Mouse (Mus musculus) intestine, embryonic 16.5 days (tissue): ENCODE data around the gene Ndp. TPM values are rescaled to one million over a fixed set of nuclear protein-coding genes. Genes with fewer than 3 reads are reported as not detected.

Experiments
- ATAC-seq: fragments of 200-750 bp; cut with Nextera tagmentation; 2 replicates; pipeline ENCODE4 v1.8.0; 2017; ENCODE audit warnings: moderate TSS enrichment, moderate library complexity
- H3K27ac ChIP-seq: fragments of 300-500 bp; sonication (generic); 2 replicates; pipeline ENCODE4 v1.5.1; 2014; ENCODE audit warnings: mild to moderate bottlenecking, low read length
- H3K27me3 ChIP-seq: fragments of 300-500 bp; sonication (generic); replicated peaks from 2 replicates; pipeline ENCODE4 v1.6.1; 2014; ENCODE audit warnings: low read length, control low read depth, mixed read lengths; ENCODE audit not compliant: control insufficient read depth, insufficient read depth
- H3K36me3 ChIP-seq: fragments of 300-500 bp; sonication (generic); 2 replicates; pipeline ENCODE4 v1.6.1; 2014; ENCODE audit warnings: low read length, control low read depth; ENCODE audit not compliant: control insufficient read depth, insufficient read depth
- H3K4me1 ChIP-seq: fragments of 300-500 bp; sonication (generic); 2 replicates; pipeline ENCODE4 v1.6.1; 2014; ENCODE audit warnings: low read length, control low read depth, mixed read lengths; ENCODE audit not compliant: control insufficient read depth, insufficient read depth
- H3K4me2 ChIP-seq: fragments of 300-500 bp; sonication (generic); 2 replicates; pipeline ENCODE4 v1.6.1; 2014; ENCODE audit warnings: low read depth, low read length, control low read depth
- H3K4me3 ChIP-seq: fragments of 300-500 bp; sonication (generic); 2 replicates; pipeline ENCODE4 v1.5.1; 2014; ENCODE audit warnings: mild to moderate bottlenecking, low read length
- H3K9ac ChIP-seq: fragments of 300-500 bp; sonication (generic); 2 replicates; pipeline ENCODE4 v1.6.1; 2014; ENCODE audit warnings: low read depth, low read length
- H3K9me3 ChIP-seq: fragments of 300-500 bp; sonication (generic); 2 replicates; pipeline ENCODE4 v1.6.1; 2016; ENCODE audit warnings: low read length, control low read depth; ENCODE audit not compliant: control insufficient read depth
- WGBS: fragments of 180-500 bp; shearing (Covaris S2); extraction: QIAGEN DNeasy Blood & Tissue Kit; methylation state at CpG from one replicate; pipeline ENCODE4 v1.1.7; 2014; 5-methylcytosine and 5-hydroxymethylcytosine counted together
- polyA plus RNA-seq: library from polyadenylated mRNA; unstranded; fragments of >200 nt; fragmentation: Nextera tagmentation; extraction: Ambion mirVana; gene quantifications from 2 replicates; pipeline ENCODE4 v1.2.1, GENCODE M21; 2015

Gene Ndp
- polyA plus RNA-seq, 1 experiment from 2014 or later: 0.09 TPM

- no peak overlapping the region for H3K9ac ChIP-seq
- H3K4me3 ChIP-seq: no peak overlapping the region
- H3K27me3 ChIP-seq: no peaks in the 10 kb centered on the region
- H3K9me3 ChIP-seq: no peaks in the 10 kb centered on the region
- H3K4me2 ChIP-seq: no peak overlapping the region
- no peaks in the 10 kb centered on the region for H3K36me3 ChIP-seq
- H3K27ac ChIP-seq: no peak overlapping the region
- no peak for ATAC-seq
- no peaks in the 10 kb centered on the region for H3K4me1 ChIP-seq
These were observed 43.8 kb downstream of the Ndp start for GRCm38 (mm10) chrX:16867640-16868314.

GRCm38 (mm10) chrX:16860244-16860643, 51.3 kb downstream of the Ndp start:
- Histone ChIP-seq H3K4me1 (no peaks in the 10 kb centered on the region), H3K36me3 (no peaks in the 10 kb centered on the region), H3K9me3 (no peaks in the 10 kb centered on the region), H3K27me3 (no peaks in the 10 kb centered on the region), H3K4me3 (no peak overlapping the region), H3K9ac (no peak overlapping the region), H3K27ac (no peak overlapping the region), H3K4me2 (no peak overlapping the region)
- no peak for ATAC-seq

GRCm38 (mm10) chrX:16846034-16846433, 65.5 kb downstream of the Ndp start:
- Histone ChIP-seq H3K4me2 (no peak overlapping the region), H3K27ac (no peak overlapping the region), H3K4me1 (no peaks in the 10 kb centered on the region), H3K9ac (no peak overlapping the region), H3K36me3 (no peaks in the 10 kb centered on the region), H3K9me3 (no peaks in the 10 kb centered on the region), H3K4me3 (no peak overlapping the region), H3K27me3 (no peaks in the 10 kb centered on the region)
- 73% methylated on average over 2 of the region's 2 CpGs for WGBS
- ATAC-seq: no peak

DNA sequence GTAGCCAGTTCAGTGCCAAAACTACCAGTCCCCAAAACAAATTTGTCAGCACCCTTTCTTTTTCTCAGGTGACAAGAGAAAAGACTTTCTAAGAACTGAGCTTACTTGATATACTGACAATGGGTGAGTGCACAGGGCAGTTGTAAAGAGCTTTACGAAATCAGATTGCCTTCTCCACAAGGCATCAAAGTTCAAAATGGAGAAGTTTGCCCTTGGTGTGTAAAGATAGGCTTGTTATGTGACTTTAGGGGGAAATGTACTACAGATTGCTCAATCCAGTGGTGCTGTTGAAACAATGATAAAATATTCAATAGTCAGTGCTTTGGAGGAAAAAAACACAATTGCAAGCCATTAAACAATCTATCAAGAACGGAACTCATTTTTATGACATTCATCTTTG, 70.1 kb downstream of the Ndp start:
- H3K4me3 ChIP-seq: no peak overlapping the region
- H3K27ac ChIP-seq: no peak overlapping the region
- no peaks in the 10 kb centered on the region for H3K9me3 ChIP-seq
- 61% methylated on average over 2 of the region's 2 CpGs for WGBS
- no peaks in the 10 kb centered on the region for H3K4me1 ChIP-seq
- H3K27me3 ChIP-seq: no peaks in the 10 kb centered on the region
- no peaks in the 10 kb centered on the region for H3K36me3 ChIP-seq
- H3K9ac ChIP-seq: no peak overlapping the region
- no peak overlapping the region for H3K4me2 ChIP-seq
- ATAC-seq: peak; percentile 82

DNA sequence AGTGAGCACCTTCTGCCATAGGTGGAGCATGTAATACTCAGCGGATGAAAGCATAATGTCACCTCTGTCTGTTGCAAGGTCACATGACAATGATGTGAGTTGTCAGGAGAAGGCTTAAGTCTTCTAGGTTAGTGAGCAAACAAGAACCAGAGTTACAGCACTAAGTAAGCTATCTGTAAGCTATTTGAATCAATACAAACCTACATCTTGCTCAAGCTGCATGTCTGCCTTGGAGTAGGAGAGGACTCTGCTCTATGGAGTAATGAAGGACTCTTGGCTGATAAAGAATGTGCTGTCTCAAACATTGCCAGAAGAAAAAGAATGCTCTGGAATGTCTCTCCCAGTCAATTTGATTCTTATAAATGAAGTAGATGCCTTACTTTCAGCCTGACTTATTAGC, 74.3 kb downstream of the Ndp start:
- ATAC-seq: peak; percentile 57

DNA sequence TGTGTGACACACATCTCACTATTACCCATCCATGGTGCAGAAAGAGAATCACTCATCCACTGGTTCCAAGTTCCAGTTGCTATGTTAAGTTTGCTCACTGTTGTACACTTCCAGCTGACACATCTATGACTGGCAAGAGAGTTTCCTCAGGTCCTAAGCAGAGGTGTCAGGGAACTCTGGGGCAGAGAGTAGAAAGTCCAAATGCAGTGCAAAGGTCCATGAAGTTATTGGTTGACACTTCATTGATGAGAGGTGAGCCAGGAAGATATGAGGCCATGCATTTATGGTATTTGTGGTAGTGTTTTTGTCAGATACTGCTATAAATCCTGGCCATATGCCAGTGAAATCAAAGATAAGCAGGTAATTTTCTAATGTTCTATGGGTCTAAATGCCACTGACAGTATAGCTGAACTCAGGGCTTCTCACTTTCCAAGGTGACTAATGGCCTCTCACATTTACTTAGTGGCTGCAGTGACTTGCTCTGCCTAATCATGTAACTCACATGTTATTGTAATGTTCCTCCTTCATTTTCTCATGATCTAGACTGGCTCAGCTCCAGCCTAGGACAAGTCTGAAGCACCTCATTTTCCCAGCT, 75.0 kb downstream of the Ndp start:
- H3K27ac ChIP-seq: no peak overlapping the region
- ATAC-seq: peak; percentile 93
- no peaks in the 10 kb centered on the region for H3K9me3 ChIP-seq

More for the DNA sequence above, 74.3 kb downstream of the Ndp start:
- 77% methylated on average over 1 of the region's 1 CpGs for WGBS
- no peaks in the 10 kb centered on the region for H3K36me3 ChIP-seq
- H3K9ac ChIP-seq: no peak overlapping the region
- H3K4me2 ChIP-seq: no peak overlapping the region
- H3K4me3 ChIP-seq: no peak overlapping the region
- H3K9me3 ChIP-seq: no peaks in the 10 kb centered on the region
- H3K4me1 ChIP-seq: no peaks in the 10 kb centered on the region
- no peak overlapping the region for H3K27ac ChIP-seq
- no peaks in the 10 kb centered on the region for H3K27me3 ChIP-seq

More for the DNA sequence above, 75.0 kb downstream of the Ndp start:
- Histone ChIP-seq H3K27me3 (no peaks in the 10 kb centered on the region), H3K4me2 (no peak overlapping the region), H3K9ac (no peak overlapping the region), H3K4me1 (no peaks in the 10 kb centered on the region), H3K4me3 (no peak overlapping the region), H3K36me3 (no peaks in the 10 kb centered on the region)

Other genes with a start within 250 kb of the Ndp start
- 193 and 262 TPM in 2 replicates for gene Maob, start 94.4 kb downstream of the Ndp start, polyA plus RNA-seq